Mouse (Mus musculus) adipocyte (in vitro differentiated cells): ENCODE data around the gene Gm20422.

Experiments
- DNase-seq: peaks from one replicate; pipeline ENCODE4 v3.0.0-alpha.2; 2016; ENCODE audit warnings: low spot score

The Gm20422 gene

GRCm38 (mm10) chr8:69793666-69794065 lies 19.0 kb upstream of the Gm20422 start:
- no peak for DNase-seq

- DNase-seq = peak; percentile 40
These were observed 16.9 kb upstream of the Gm20422 start for GRCm38 (mm10) chr8:69791415-69792068.

GRCm38 (mm10) chr8:69790773-69791367 lies 16.2 kb upstream of the Gm20422 start, which contains the start of the genes Atp13a1 and Zfp866:
TSS of gene Atp13a1 (plus strand) at chr8:69791163.
TSS of gene Zfp866 (minus strand) at chr8:69791178.
- peak; percentile 88 for DNase-seq

GRCm38 (mm10) chr8:69790364-69790763 lies 15.7 kb upstream of the Gm20422 start:
- DNase-seq = no peak

- DNase-seq = no peak
These were observed 15.0 kb upstream of the Gm20422 start for GRCm38 (mm10) chr8:69789731-69790130.

GRCm38 (mm10) chr8:69789105-69789504 lies 14.4 kb upstream of the Gm20422 start:
- DNase-seq = no peak

- DNase-seq = no peak
These were observed 2.4 kb upstream of the Gm20422 start for GRCm38 (mm10) chr8:69777111-69777510.

- no peak for DNase-seq
These were observed 456 bp upstream of the Gm20422 start for GRCm38 (mm10) chr8:69775149-69775534.

- DNase-seq = no peak
These were observed 2.6 kb downstream of the Gm20422 start for GRCm38 (mm10) chr8:69772106-69772505.

GRCm38 (mm10) chr8:69771221-69771620 lies 3.5 kb downstream of the Gm20422 start:
- DNase-seq = no peak

- DNase-seq = no peak
These were observed 12.8 kb downstream of the Gm20422 start for GRCm38 (mm10) chr8:69761814-69762445.

GRCm38 (mm10) chr8:69758316-69758715 lies 16.4 kb downstream of the Gm20422 start:
- DNase-seq = no peak

- DNase-seq = no peak
These were observed 22.2 kb downstream of the Gm20422 start for GRCm38 (mm10) chr8:69752437-69752836.

- peak; percentile 98 for DNase-seq
These were observed 24.9 kb downstream of the Gm20422 start, which contains the start of gene Zfp963 for GRCm38 (mm10) chr8:69749544-69750454. TSS of gene Zfp963 (minus strand) at chr8:69749970.

- no peak for DNase-seq
These were observed 33.5 kb downstream of the Gm20422 start for GRCm38 (mm10) chr8:69741231-69741630.

- no peak for DNase-seq
These were observed 33.9 kb downstream of the Gm20422 start for GRCm38 (mm10) chr8:69740763-69741162.

GRCm38 (mm10) chr8:69735495-69735894 lies 39.2 kb downstream of the Gm20422 start:
- DNase-seq = no peak

GRCm38 (mm10) chr8:69717232-69717580 lies 57.5 kb downstream of the Gm20422 start:
- DNase-seq = no peak

GRCm38 (mm10) chr8:69716403-69717231 lies 58.1 kb downstream of the Gm20422 start:
- DNase-seq = peak; percentile 100

GRCm38 (mm10) chr8:69715366-69715765 lies 59.3 kb downstream of the Gm20422 start:
- DNase-seq = peak; percentile 28

GRCm38 (mm10) chr8:69713516-69713915 lies 61.2 kb downstream of the Gm20422 start:
- DNase-seq = no peak
